Mouse (Mus musculus) retina, adult 2 months (tissue): ENCODE measurements around the gene Eif2ak2.

Source experiments
- DNase-seq: peaks from one replicate; pipeline ENCODE4 v3.0.0-alpha.2; 2012; ENCODE audit warnings: low read depth, low spot score

Eif2ak2 gene

GRCm38 (mm10) chr17:78882401-78883112 lies at the start of gene Eif2ak2:
Eif2ak2 (minus strand) TSS chr17:78882573.
- DNase-seq, result no peak

GRCm38 (mm10) chr17:78917696-78918095 lies 35.3 kb upstream of the Eif2ak2 start:
- no peak for DNase-seq

GRCm38 (mm10) chr17:78916899-78917298 lies 34.5 kb upstream of the Eif2ak2 start:
- DNase-seq, result no peak

DNA sequence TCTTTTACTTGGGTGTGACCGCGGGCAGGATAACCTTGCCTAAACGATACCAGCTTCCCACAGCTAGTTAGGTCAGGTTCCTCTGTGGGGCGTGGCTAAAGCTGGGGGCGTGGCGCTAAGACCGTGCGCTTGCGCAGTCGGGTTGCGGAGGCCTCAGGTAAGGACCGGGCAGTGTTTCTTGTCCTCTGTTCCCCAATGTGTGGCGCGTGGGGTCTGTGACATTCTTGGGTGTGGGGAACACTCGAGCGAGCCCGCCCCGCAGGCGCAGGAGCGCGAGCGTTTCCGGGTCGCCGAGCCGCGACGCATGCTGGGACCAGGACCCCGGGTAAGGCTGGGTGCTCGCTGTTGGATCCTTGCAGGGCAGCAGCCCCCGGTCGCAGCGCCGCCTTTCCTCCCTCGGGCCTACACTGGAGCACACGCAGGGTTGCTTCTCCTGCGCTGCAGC lies 34.0 kb upstream of the Eif2ak2 start, which contains the start of gene Cebpzos:
Cebpzos (plus strand) TSS at position 132 of the 445 bp plus-strand sequence.
- DNase-seq, result peak; percentile 74

DNA sequence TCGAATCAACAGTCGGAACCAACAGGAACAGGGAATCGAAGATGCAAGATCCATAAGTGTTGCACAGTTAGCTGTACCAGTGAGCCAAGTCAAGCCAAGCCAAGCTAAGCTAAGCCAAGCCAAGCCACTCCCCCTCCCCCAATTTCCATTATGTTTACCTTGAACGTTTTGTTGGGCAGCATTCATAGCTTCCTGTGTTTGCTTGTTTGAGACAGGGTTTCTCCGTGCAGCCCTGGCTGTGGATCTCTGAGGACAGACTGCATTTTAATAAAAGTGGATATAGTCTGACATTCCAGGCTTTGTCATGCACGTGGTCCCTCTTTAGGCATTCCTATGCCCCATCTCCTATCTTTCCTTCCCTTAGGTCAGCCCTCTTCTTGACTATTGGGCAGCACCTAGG lies 33.4 kb upstream of the Eif2ak2 start:
- DNase-seq, result no peak

DNA sequence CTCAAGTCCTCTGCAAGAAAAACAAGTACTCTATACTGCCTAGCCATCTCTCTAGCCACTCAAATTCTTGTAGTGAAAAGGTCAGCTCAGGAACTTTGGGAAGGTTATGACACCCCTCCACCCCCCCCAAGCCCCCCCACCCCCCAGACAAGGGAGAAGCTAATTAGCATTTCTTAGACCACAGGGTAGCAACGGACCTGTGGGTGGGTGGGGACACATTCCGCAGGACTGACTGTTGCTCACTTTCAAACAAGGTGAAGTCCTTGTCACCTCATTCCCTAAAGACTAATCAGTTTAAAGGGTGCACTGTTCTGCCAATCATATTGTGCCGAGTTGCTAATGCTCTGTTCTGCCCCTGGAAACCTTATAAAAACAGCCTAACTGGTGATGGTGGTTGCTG lies 31.5 kb upstream of the Eif2ak2 start:
- DNase-seq, result no peak

- no peak for DNase-seq
These were observed 30.5 kb upstream of the Eif2ak2 start for GRCm38 (mm10) chr17:78912861-78913281.

- DNase-seq, result no peak
These were observed 27.0 kb upstream of the Eif2ak2 start for GRCm38 (mm10) chr17:78909374-78909773.

GRCm38 (mm10) chr17:78906892-78907291 lies 24.5 kb upstream of the Eif2ak2 start, which contains the start of gene Sult6b1:
Sult6b1 (minus strand) TSS chr17:78906992.
- no peak for DNase-seq

GRCm38 (mm10) chr17:78903158-78903557 lies 20.8 kb upstream of the Eif2ak2 start:
- no peak for DNase-seq

- DNase-seq, result no peak
These were observed 13.0 kb upstream of the Eif2ak2 start for GRCm38 (mm10) chr17:78895394-78895793.

- DNase-seq, result no peak
These were observed 12.6 kb upstream of the Eif2ak2 start for GRCm38 (mm10) chr17:78894991-78895390.

DNA sequence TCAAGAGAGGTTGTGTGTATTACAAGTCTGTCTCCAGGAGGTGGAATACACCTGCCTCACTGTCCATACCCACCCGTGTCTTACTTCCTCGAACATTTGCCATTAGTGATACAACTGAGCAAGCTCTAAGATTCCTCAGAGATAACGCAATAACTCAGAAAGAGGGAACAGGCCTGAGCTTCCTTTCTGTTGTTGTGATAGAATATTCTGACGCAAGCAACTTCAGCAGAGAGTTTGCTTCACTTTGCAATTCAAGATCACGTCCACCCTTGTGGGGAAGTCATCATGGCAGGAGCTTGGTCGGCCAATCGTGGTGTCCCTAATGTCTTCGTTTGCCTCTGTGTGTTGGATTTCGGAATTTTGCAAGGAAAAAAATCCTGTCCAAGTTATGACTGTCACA lies 8.6 kb upstream of the Eif2ak2 start:
- no peak for DNase-seq

DNA sequence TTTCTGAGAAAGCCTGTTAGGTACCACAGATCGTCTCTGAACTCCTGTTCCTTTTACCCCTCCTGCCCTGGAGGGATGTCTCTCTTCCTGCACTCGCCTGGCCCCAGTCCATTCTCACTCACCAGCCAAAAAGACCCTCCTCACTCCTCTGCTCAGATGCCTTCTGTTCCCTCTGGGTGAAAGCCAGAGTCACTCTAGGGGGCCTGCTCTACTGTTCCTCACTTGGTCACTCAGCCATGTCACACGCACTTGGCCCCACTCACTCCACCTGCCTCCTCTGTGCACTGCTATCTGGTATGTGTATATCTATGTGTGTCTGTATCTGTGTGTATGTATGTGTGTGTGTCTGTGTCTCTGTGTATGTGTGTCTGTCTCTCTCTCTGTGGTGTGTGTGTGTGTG lies 6.8 kb upstream of the Eif2ak2 start:
- DNase-seq, result no peak

GRCm38 (mm10) chr17:78888554-78888953 lies 6.2 kb upstream of the Eif2ak2 start:
- no peak for DNase-seq

DNA sequence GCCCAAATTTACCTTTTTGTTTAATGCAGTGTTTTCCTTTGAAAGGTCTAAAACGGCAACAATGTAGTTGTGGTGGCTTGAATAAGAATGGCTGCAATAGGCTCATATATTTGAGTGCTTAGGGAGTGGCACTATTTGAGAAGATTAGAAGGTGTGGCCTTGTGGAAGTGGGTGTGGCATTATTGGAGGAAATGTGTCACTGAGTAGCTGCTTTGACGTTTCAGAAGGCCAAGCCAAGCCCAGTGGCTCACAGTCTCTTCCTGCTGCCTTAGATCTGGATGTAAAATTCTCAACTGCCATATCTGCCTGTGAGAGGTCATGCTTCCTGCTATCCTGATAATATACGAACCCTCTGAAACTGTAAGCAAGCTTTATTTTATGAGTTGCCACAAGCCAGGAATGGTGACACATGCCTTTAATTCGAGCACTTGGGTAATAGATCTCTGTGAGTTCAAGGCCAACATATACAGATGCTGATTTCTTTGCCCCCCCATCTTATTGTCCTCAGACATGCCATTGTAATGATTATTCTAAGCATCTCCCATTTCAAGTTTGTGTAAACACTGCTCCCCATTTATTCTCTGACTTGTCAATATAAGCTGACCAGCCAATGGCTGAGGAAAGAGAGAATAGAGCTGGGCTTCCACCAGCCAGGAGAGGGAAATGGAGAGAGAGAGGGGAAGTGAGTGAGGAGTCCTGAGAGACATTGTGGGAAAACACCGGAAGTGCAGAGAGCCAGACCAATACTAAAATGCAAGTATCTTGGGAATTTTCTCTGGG lies 3.1 kb upstream of the Eif2ak2 start:
- DNase-seq, result no peak

- no peak for DNase-seq
These were observed 918 bp upstream of the Eif2ak2 start for GRCm38 (mm10) chr17:78883291-78883690.

DNA sequence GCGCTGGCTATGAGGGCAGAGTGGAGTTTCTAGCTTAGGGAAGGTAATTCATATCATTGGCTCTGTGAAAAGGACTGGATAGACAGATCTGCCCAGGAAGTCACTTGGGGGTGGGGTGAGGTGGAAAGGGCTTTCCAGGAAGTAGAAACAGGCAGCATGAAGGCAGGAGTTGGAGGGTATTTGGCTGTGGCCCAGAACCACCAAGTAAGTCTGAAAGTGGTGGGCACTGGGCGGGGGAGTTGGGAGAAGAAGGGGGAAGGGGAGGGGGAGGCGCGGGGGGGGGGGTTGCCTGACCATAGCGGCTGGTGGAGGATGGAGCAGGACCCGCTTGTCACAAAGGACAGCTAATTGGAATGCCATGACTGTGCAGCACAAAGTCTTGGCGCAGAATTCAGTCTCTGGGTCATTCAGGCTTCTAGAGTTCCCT lies 482 bp downstream of the Eif2ak2 start:
- no peak for DNase-seq

- DNase-seq, result no peak
These were observed 8.5 kb downstream of the Eif2ak2 start for GRCm38 (mm10) chr17:78873886-78874285.

- DNase-seq, result no peak
These were observed 26.1 kb downstream of the Eif2ak2 start for GRCm38 (mm10) chr17:78856243-78856642.

GRCm38 (mm10) chr17:78842271-78842928 lies 40.0 kb downstream of the Eif2ak2 start:
- no peak for DNase-seq

GRCm38 (mm10) chr17:78836056-78836455 lies 46.3 kb downstream of the Eif2ak2 start:
- DNase-seq, result no peak
